Mouse (Mus musculus): Measurements from ENCODE around the gene P2rx4. TPM values are rescaled to one million over a fixed set of nuclear protein-coding genes. Genes with fewer than 3 reads are reported as not detected.

The P2rx4 gene
- polyA plus RNA-seq, 2 experiments: 12.2 to 19.9 TPM

DNA sequence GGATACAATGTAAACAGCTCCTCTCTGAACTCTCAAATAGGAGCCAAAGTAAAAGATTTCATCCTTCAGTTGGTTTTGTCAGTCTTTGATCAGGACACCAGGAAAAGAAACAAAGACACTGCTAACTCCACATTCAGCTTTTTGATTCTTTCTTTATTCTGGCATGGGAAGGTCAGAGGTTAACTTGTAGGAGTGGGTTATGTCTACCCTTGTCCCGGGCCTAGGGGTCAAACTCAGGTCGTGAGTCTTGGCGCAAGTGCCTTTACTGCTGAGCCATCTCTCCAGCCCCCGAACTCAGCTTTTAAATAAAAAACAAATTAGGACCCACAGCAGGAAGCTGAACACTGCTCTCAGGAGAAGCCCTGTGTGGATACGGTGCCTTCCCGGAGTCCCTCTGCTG lies 48.8 kb downstream of the P2rx4 start:
- no peaks in the 10 kb centered on the region for H3K27me3 ChIP-seq (ENCODE audit: control insufficient read depth, insufficient read depth, low read length)
- H3K27ac ChIP-seq: no peak overlapping the region
- peaks cover 8% of the 10 kb centered on the region for H3K36me3 ChIP-seq (replicated peaks; ENCODE audit: control insufficient read depth, insufficient read depth, low read depth)
- TF ChIP-seq CTCF (IDR thresholded peaks at IDR 0.05; ENCODE audit: low read depth) (no peak), EP300 (IDR thresholded peaks at IDR 0.05; ENCODE audit: low read depth) (no peak)
- no peak overlapping the region for H3K4me2 ChIP-seq (ENCODE audit: low read depth)
- no peaks in the 10 kb centered on the region for H3K9me3 ChIP-seq (ENCODE audit: control insufficient read depth, low read length)
- H3K4me1 ChIP-seq (replicated peaks; ENCODE audit: control insufficient read depth in 2 of 2, insufficient read depth in 2 of 2, low read length in 1 of 2): peaks cover 6 to 11% of the 10 kb centered on the region in 2 experiments
- no peak for ATAC-seq (ENCODE audit: insufficient read depth)
- H3K9ac ChIP-seq (replicated peaks): no peak overlapping the region
- DNase-seq (ENCODE audit: low read depth in 3 of 3, low spot score in 3 of 3): no peak
- 87% methylated on average over 6 of the region's 6 CpGs for WGBS (ENCODE audit: insufficient replicate concordance)
- H3K4me3 ChIP-seq (ENCODE audit: insufficient read depth in 1 of 2, low read depth in 2 of 2, low read length in 2 of 2): no peak overlapping the region

DNA sequence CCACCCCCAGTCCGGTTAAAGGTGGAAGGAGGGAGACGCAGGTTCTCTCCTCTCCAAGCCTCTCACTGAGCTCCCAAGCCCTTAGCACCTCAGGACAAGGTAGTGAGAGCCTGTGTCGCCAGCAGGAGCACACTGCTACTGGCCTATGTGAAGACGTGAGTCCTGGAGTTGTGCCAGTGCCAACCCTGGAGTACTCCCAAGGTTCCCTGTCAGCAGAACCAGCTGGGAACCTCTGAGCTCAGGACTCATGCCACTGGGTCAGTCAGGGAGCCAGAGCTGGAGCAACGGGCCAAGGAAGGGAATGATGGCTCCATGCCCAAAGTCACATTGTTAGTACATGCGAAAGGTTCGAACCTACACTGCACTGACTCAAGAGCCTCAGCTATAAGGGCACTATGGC lies 49.3 kb downstream of the P2rx4 start:
- WGBS (ENCODE audit: insufficient replicate concordance): 85% methylated on average over 7 of the region's 7 CpGs
- no peak for ATAC-seq (ENCODE audit: insufficient read depth)
- peaks cover 8% of the 10 kb centered on the region for H3K36me3 ChIP-seq (replicated peaks; ENCODE audit: control insufficient read depth, insufficient read depth, low read depth)
- TF ChIP-seq CTCF (IDR thresholded peaks at IDR 0.05; ENCODE audit: low read depth): no peak
- no peak for TF ChIP-seq EP300 (IDR thresholded peaks at IDR 0.05; ENCODE audit: low read depth)
- H3K27me3 ChIP-seq (ENCODE audit: control insufficient read depth, insufficient read depth, low read length): no peaks in the 10 kb centered on the region
- no peak overlapping the region for H3K9ac ChIP-seq (replicated peaks)
- H3K4me2 ChIP-seq (ENCODE audit: low read depth): no peak overlapping the region
- H3K27ac ChIP-seq: no peak overlapping the region
- no peak overlapping the region for H3K4me3 ChIP-seq (ENCODE audit: insufficient read depth in 1 of 2, low read depth in 2 of 2, low read length in 2 of 2)
- DNase-seq (ENCODE audit: low read depth in 3 of 3, low spot score in 3 of 3): no peak
- H3K4me1 ChIP-seq (replicated peaks; ENCODE audit: control insufficient read depth in 2 of 2, insufficient read depth in 2 of 2, low read length in 1 of 2): peaks cover 12 to 16% of the 10 kb centered on the region in 2 experiments
- H3K9me3 ChIP-seq (ENCODE audit: control insufficient read depth, low read length): no peaks in the 10 kb centered on the region

DNA sequence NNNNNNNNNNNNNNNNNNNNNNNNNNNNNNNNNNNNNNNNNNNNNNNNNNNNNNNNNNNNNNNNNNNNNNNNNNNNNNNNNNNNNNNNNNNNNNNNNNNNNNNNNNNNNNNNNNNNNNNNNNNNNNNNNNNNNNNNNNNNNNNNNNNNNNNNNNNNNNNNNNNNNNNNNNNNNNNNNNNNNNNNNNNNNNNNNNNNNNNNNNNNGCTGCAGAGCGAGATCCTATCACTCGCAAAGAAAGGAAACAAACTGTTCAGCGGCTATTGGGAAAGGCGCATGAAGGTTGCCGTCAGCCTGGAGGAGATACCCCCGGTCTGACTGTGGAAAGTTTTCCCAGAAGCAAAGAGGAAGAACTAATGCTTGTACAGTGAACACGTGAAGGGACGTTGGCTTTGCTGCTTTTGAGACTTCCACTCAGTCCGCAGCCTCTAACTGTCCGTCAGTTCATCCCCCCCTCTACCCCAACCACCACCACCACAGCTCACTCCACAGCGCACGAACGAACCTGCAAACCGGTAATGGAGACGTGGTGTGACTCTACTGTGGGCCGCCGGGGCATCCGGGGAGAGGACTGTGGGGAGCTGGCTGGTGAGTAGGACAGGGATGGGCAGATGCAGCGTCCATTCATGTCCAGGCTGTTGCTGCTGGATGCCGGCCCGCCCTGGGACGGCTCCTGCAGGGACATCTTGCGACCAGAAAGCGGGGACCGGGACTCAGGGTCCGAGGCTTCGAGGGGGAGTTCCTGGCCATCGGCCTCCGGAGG lies 56.1 kb downstream of the P2rx4 start:
- no peaks in the 10 kb centered on the region for H3K27me3 ChIP-seq (ENCODE audit: control insufficient read depth, insufficient read depth, low read length)
- peaks cover 5% of the 10 kb centered on the region for H3K36me3 ChIP-seq (replicated peaks; ENCODE audit: control insufficient read depth, insufficient read depth, low read depth)
- TF ChIP-seq EP300 (IDR thresholded peaks at IDR 0.05; ENCODE audit: low read depth) (no peak), CTCF (IDR thresholded peaks at IDR 0.05; ENCODE audit: low read depth) (no peak)
- no peaks in the 10 kb centered on the region for H3K9me3 ChIP-seq (ENCODE audit: control insufficient read depth, low read length)
- DNase-seq (ENCODE audit: low read depth in 3 of 3, low spot score in 3 of 3) (no peak), ATAC-seq (ENCODE audit: insufficient read depth) (no peak)
- H3K4me2 ChIP-seq (ENCODE audit: low read depth): no peak overlapping the region
- H3K9ac ChIP-seq (replicated peaks): no peak overlapping the region
- H3K27ac ChIP-seq: no peak overlapping the region
- H3K4me3 ChIP-seq (ENCODE audit: insufficient read depth in 1 of 2, low read depth in 2 of 2, low read length in 2 of 2): no peak overlapping the region
- 73% methylated on average over 29 of the region's 29 CpGs for WGBS (ENCODE audit: insufficient replicate concordance)
- peaks cover 14 to 28% of the 10 kb centered on the region in 2 experiments for H3K4me1 ChIP-seq (replicated peaks; ENCODE audit: control insufficient read depth in 2 of 2, insufficient read depth in 2 of 2, low read length in 1 of 2)

DNA sequence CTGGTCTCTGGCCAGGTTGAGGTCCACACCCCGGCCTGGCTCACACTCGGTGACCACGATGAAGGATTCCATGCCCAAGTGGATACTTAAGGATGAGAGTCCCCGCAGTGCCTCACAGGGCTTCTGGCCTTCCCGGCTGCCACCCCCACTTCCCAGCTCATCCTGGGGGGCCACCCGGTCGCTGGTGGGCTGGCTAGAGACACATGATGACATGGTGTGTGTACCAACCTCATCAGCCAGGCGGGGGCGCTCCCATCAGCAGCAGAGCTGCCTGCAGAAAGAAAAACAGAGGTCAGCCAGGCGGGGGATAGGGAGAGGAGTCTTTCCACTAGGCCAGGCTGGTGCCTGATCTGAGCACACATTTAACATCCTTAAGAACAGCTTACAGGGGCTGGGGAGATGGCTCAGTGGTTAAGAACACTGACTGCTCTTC lies 56.7 kb downstream of the P2rx4 start:
- ATAC-seq (ENCODE audit: insufficient read depth) (no peak), DNase-seq (ENCODE audit: low read depth in 3 of 3, low spot score in 3 of 3) (no peak)
- Histone ChIP-seq H3K4me1 (replicated peaks; ENCODE audit: control insufficient read depth in 2 of 2, insufficient read depth in 2 of 2, low read length in 1 of 2) (peaks cover 14 to 28% of the 10 kb centered on the region in 2 experiments), H3K4me2 (ENCODE audit: low read depth) (no peak overlapping the region), H3K27me3 (ENCODE audit: control insufficient read depth, insufficient read depth, low read length) (no peaks in the 10 kb centered on the region), H3K27ac (no peak overlapping the region), H3K9me3 (ENCODE audit: control insufficient read depth, low read length) (no peaks in the 10 kb centered on the region), H3K36me3 (replicated peaks; ENCODE audit: control insufficient read depth, insufficient read depth, low read depth) (peaks cover under 1% of the 10 kb centered on the region), H3K4me3 (ENCODE audit: insufficient read depth in 1 of 2, low read depth in 2 of 2, low read length in 2 of 2) (no peak overlapping the region), H3K9ac (replicated peaks) (no peak overlapping the region)
- 64% methylated on average over 10 of the region's 10 CpGs for WGBS (ENCODE audit: insufficient replicate concordance)
- TF ChIP-seq CTCF (IDR thresholded peaks at IDR 0.05; ENCODE audit: low read depth) (peak; percentile 65), EP300 (IDR thresholded peaks at IDR 0.05; ENCODE audit: low read depth) (no peak)

DNA sequence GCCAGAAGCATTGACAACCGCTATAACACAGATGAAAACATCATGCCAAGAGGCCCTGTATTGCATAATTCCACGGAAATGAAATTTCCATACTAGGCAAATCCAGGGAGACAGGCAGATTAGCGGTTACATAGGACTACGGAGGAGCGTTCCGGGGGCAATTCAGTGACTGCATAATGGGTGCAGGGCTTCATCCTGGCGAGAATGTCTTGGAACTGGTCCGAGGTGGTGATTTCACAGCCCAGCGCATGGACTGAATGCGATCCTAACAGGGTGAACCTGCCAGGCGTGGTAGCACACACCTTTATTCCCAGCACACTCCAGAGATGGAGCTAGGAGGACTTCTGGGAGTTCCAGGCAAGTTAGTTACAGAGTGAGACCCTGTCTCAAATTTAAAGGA lies 59.9 kb downstream of the P2rx4 start:
- 82% methylated on average over 11 of the region's 11 CpGs for WGBS (ENCODE audit: insufficient replicate concordance)
- no peak for TF ChIP-seq EP300 (IDR thresholded peaks at IDR 0.05; ENCODE audit: low read depth)
- no peak for TF ChIP-seq CTCF (IDR thresholded peaks at IDR 0.05; ENCODE audit: low read depth)

More for the DNA sequence above, 59.9 kb downstream of the P2rx4 start:
- H3K4me3 ChIP-seq (ENCODE audit: insufficient read depth in 1 of 2, low read depth in 2 of 2, low read length in 2 of 2): no peak overlapping the region
- DNase-seq (ENCODE audit: low read depth in 3 of 3, low spot score in 3 of 3) (no peak), ATAC-seq (ENCODE audit: insufficient read depth) (no peak)
- no peak overlapping the region for H3K27ac ChIP-seq
- H3K9ac ChIP-seq (replicated peaks): no peak overlapping the region
- peaks cover 3 to 21% of the 10 kb centered on the region in 2 experiments; a peak in 3 of 4 replicates for H3K4me1 ChIP-seq (replicated peaks; ENCODE audit: control insufficient read depth in 2 of 2, insufficient read depth in 2 of 2, low read length in 1 of 2)
- H3K9me3 ChIP-seq (ENCODE audit: control insufficient read depth, low read length): no peaks in the 10 kb centered on the region
- H3K4me2 ChIP-seq (ENCODE audit: low read depth): no peak overlapping the region
- H3K36me3 ChIP-seq (replicated peaks; ENCODE audit: control insufficient read depth, insufficient read depth, low read depth): no peaks in the 10 kb centered on the region; the same call in 1 of the 2 replicates
- no peaks in the 10 kb centered on the region for H3K27me3 ChIP-seq (ENCODE audit: control insufficient read depth, insufficient read depth, low read length)

Measured in liver, embryonic 14.5 days (tissue).